Mouse (Mus musculus) limb, embryonic 13.5 days (tissue): ENCODE data around the gene Tcf12. TPM values are rescaled to one million over a fixed set of nuclear protein-coding genes. Genes with fewer than 3 reads are reported as not detected.

ENCODE experiments used
- ATAC-seq: fragments of 200-750 bp; cut with Nextera tagmentation; 2 replicates; pipeline ENCODE4 v1.8.0; 2017; ENCODE audit warnings: low read depth, moderate number of reproducible peaks, moderate TSS enrichment; ENCODE audit not compliant: low FRiP score
- H3K27ac ChIP-seq: fragments of 300-500 bp; sonication (generic); 2 replicates; pipeline ENCODE4 v1.5.1; 2015; ENCODE audit warnings: inconsistent platforms, mild to moderate bottlenecking, moderate library complexity
- H3K27me3 ChIP-seq: fragments of 300-500 bp; sonication (generic); 2 replicates; pipeline ENCODE4 v1.6.1; 2015; ENCODE audit warnings: mild to moderate bottlenecking, inconsistent platforms
- H3K36me3 ChIP-seq: fragments of 300-500 bp; sonication (generic); 2 replicates; pipeline ENCODE4 v1.6.1; 2015; ENCODE audit warnings: inconsistent platforms, mild to moderate bottlenecking, moderate library complexity
- H3K4me1 ChIP-seq: fragments of 300-500 bp; sonication (generic); 2 replicates; pipeline ENCODE4 v1.6.1; 2015; ENCODE audit warnings: inconsistent platforms
- H3K4me2 ChIP-seq: fragments of 300-500 bp; sonication (generic); replicated peaks from 2 replicates; pipeline ENCODE4 v1.6.1; 2015; ENCODE audit warnings: inconsistent platforms, mild to moderate bottlenecking, moderate library complexity
- H3K4me3 ChIP-seq: fragments of 300-500 bp; sonication (generic); 2 replicates; pipeline ENCODE4 v1.5.1; 2015; ENCODE audit warnings: moderate library complexity, mild to moderate bottlenecking, inconsistent platforms
- H3K9ac ChIP-seq: fragments of 300-500 bp; sonication (generic); 2 replicates; pipeline ENCODE4 v1.6.1; 2015; ENCODE audit warnings: mild to moderate bottlenecking, inconsistent platforms
- H3K9me3 ChIP-seq: fragments of 300-500 bp; sonication (generic); 2 replicates; pipeline ENCODE4 v1.6.1; 2016; ENCODE audit warnings: inconsistent platforms
- WGBS: fragments of 180-500 bp; shearing (Covaris S2); methylation state at CpG from one replicate; pipeline ENCODE4 v1.1.7; 2015; 5-methylcytosine and 5-hydroxymethylcytosine counted together
- polyA plus RNA-seq: library from polyadenylated mRNA; unstranded; fragments of >200 nt; fragmentation: Nextera tagmentation; extraction: Ambion mirVana; gene quantifications from 2 replicates; pipeline ENCODE4 v1.2.1, GENCODE M21; 2015

Tcf12 gene
- polyA plus RNA-seq, 1 experiment from 2014 or later = 118 TPM

DNA sequence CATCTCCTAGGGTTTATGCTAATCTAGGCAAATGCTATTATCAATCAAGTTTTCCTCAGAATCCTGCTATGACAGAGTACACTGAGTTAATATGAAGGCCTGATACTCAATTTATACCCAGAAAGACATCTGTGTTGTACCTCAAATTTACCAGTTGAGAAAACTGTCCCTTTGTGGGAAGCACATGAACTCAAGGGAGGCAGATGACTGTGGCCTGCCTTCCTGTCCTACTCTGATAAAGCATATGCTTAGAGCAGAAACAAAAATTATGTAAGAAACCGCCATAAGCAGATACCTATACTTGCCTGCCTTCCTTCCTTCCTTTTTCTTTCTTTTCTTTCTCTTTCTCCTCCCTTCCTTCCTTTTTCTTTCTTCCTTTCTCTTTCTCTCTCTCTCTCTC is 261.4 kb downstream of the Tcf12 start:
- no peak overlapping the region for H3K27ac ChIP-seq
- H3K36me3 ChIP-seq = peaks cover 90% of the 10 kb centered on the region
- no peak for ATAC-seq
- WGBS = 95% methylated on average over 1 of the region's 1 CpGs
- no peak overlapping the region for H3K9ac ChIP-seq
- no peaks in the 10 kb centered on the region for H3K27me3 ChIP-seq
- no peaks in the 10 kb centered on the region for H3K9me3 ChIP-seq
- no peak overlapping the region for H3K4me2 ChIP-seq
- no peak overlapping the region for H3K4me3 ChIP-seq
- H3K4me1 ChIP-seq = no peaks in the 10 kb centered on the region

GRCm38 (mm10) chr9:71848392-71848791 is 263.3 kb downstream of the Tcf12 start:
- Histone ChIP-seq H3K9me3 (no peaks in the 10 kb centered on the region), H3K4me1 (no peaks in the 10 kb centered on the region), H3K4me3 (no peak overlapping the region), H3K27me3 (no peaks in the 10 kb centered on the region), H3K9ac (no peak overlapping the region), H3K36me3 (peaks cover 85% of the 10 kb centered on the region), H3K4me2 (no peak overlapping the region), H3K27ac (no peak overlapping the region)
- 95% methylated on average over 3 of the region's 3 CpGs for WGBS
- ATAC-seq = no peak

DNA sequence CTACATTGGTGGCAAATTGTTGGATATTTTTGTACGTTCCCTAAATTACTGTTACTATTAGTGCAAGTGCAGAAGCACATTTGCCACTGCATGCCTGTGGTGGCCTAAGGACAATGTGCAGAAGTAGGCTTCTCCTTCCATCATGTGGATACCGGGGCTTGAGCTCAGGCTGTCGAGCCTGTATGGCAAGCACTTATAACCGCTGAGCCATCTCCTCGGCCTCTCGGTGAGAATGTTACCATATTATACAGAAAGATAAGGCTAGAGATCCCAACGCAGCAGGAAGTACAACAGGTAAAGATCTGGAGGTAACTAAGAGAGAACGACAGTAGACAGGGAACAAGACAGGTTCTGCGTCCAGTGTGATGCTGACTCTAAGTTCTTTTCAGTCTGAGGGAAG is 263.8 kb downstream of the Tcf12 start:
- Histone ChIP-seq H3K9me3 (no peaks in the 10 kb centered on the region), H3K4me3 (no peak overlapping the region), H3K4me1 (no peaks in the 10 kb centered on the region), H3K4me2 (no peak overlapping the region), H3K27me3 (no peaks in the 10 kb centered on the region), H3K36me3 (peaks cover 85% of the 10 kb centered on the region), H3K27ac (no peak overlapping the region), H3K9ac (no peak overlapping the region)
- ATAC-seq = no peak
- 96% methylated on average over 9 of the region's 9 CpGs for WGBS

- H3K9me3 ChIP-seq = no peaks in the 10 kb centered on the region
- no peaks in the 10 kb centered on the region; the same call in 1 of the 2 replicates for H3K4me1 ChIP-seq
- no peak overlapping the region for H3K4me3 ChIP-seq
- peaks cover 54% of the 10 kb centered on the region for H3K36me3 ChIP-seq
- 92% methylated on average over 5 of the region's 5 CpGs for WGBS
- no peak overlapping the region for H3K9ac ChIP-seq
- H3K4me2 ChIP-seq = no peak overlapping the region
- no peaks in the 10 kb centered on the region for H3K27me3 ChIP-seq
- H3K27ac ChIP-seq = no peak overlapping the region
- ATAC-seq = no peak
These were observed 269.8 kb downstream of the Tcf12 start for GRCm38 (mm10) chr9:71841850-71842249.

DNA sequence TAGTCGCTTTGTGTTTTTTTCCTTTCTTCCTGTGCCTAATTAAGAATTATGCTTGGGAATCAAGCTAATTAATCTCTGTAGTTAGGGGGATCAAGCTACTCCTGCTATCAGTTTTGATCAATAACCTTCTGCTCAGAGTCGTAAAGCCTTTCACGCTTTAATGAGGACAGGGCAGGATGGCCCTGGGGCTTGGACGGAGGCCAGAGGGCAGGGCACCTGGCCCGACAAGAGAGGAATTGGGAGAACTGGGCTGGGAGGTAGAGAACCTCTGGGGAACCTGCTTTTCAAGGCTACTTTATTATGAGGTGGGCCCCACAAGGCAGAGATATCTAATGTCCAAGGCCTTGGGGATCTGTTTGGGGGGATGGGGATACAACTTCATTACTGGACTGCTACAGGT is 274.3 kb downstream of the Tcf12 start:
- ATAC-seq = no peak
- Histone ChIP-seq H3K4me1 (no peaks in the 10 kb centered on the region; the same call in 1 of the 2 replicates), H3K9me3 (no peaks in the 10 kb centered on the region), H3K4me3 (no peak overlapping the region), H3K36me3 (peaks cover 15% of the 10 kb centered on the region), H3K4me2 (no peak overlapping the region), H3K27me3 (no peaks in the 10 kb centered on the region), H3K27ac (no peak overlapping the region), H3K9ac (no peak overlapping the region)
- WGBS = 5% methylated on average over 5 of the region's 5 CpGs

GRCm38 (mm10) chr9:71836366-71836765 is 275.3 kb downstream of the Tcf12 start:
- ATAC-seq = no peak; the same call in 1 of the 2 replicates
- Histone ChIP-seq H3K36me3 (peaks cover 7% of the 10 kb centered on the region), H3K27me3 (no peaks in the 10 kb centered on the region), H3K4me3 (no peak overlapping the region), H3K27ac (no peak overlapping the region), H3K9me3 (no peaks in the 10 kb centered on the region), H3K4me1 (no peaks in the 10 kb centered on the region; the same call in 1 of the 2 replicates), H3K4me2 (no peak overlapping the region), H3K9ac (no peak overlapping the region)
- WGBS = 90% methylated on average over 1 of the region's 1 CpGs

DNA sequence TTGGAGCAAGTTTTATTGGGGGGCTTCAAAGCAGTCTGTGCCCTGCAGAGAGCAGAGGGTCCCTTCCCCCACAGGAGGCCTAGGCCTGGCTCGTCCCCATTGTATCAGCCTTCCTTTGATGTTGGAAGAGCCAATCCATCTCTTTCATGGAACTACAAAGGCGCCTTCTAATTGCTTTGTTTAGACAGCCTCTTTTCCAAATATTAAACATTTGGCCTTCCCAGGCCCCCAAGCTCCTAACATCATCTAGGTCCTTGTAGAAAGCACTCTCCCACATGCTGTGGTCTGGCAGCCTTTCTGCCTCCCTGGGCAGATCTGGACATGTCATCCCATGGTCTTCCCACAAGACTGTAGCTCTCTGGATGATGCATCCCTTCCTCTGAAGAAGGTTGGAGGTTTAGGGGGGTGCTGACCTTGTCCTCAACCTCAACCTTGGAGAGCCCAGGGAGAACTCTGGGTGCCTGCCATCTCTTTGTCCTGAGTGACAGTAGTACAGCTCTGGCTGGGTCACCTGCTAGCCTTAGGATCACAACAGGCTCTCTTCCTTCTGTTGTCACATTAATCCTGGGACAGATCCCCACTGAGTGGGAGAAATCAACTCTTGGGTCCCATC is 276.4 kb downstream of the Tcf12 start:
- Histone ChIP-seq H3K9ac (no peak overlapping the region), H3K9me3 (no peaks in the 10 kb centered on the region), H3K4me1 (no peaks in the 10 kb centered on the region; the same call in 1 of the 2 replicates), H3K36me3 (no peaks in the 10 kb centered on the region), H3K27ac (no peak overlapping the region), H3K27me3 (no peaks in the 10 kb centered on the region), H3K4me2 (no peak overlapping the region), H3K4me3 (no peak overlapping the region)
- whole genome bisulfite sequencing = 13% methylated on average over 2 of the region's 2 CpGs
- ATAC-seq = no peak

DNA sequence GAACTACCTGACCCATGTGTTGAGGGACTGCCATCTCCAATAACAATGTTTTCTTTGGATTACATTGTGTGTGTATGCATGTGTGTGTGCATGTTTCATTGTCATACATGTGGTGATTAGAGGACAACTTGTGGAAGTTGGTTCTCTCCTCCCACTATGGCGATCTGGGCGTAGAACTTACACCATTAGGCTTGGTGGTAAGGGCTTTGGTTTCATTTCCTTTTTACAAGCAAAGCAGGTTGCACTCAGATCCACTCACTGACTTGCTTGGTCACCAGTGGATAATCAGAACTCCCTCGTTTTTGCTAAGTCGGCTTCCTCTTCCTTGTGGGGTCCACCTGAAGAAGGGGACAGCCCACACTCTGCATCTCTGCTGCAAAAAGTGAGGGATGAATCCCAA is 277.0 kb downstream of the Tcf12 start:
- Histone ChIP-seq H3K4me2 (no peak overlapping the region), H3K9ac (no peak overlapping the region), H3K4me1 (no peaks in the 10 kb centered on the region; the same call in 1 of the 2 replicates), H3K27me3 (no peaks in the 10 kb centered on the region), H3K4me3 (no peak overlapping the region), H3K9me3 (no peaks in the 10 kb centered on the region), H3K27ac (no peak overlapping the region), H3K36me3 (no peaks in the 10 kb centered on the region)
- no peak for ATAC-seq
- 43% methylated on average over 4 of the region's 4 CpGs for whole genome bisulfite sequencing

DNA sequence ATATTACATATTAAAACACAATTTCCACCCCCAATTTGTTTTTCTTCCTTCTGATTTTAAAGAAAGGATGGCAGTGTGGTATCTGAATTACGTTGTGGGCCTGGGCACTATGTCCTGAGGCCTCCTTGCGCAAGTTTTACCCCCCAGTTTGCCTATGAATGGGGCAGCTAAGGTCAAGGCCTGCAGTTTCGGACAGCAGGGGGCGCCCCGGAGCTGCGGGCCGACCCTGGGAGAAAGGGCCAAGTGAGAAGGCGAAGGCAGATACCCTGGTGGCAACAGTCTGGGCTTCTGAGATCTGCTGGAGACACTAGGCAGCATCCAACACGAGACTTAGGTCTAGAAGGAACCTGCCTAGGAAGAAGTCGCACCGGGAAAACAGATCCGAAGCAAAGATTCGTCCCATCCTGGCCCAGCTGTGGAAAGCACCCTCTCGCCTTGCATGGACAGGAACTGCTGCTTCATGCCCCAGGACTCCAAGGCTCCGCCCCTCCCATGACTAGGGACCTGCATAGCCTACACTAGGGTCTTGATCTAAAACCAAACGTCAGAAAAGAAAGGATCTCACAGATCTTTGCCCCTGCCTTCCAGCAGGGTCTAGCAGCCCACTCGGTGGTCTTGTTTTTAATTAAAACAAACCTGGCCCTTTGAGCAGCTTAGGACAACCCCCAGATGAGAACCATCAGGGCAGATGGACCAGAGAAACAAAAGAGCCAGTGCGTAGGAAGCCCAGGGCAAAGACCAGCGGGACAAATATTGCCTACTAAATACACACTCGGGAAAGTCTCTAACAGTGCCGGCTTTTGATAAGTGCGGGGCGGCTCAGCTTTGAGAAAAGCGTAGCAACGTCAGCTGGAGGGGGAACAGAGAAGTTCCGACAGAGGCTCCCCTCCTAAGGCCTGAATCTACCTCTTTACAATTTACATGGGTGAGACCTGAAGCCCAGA is 279.6 kb downstream of the Tcf12 start:
- Histone ChIP-seq H3K4me3 (no peak overlapping the region), H3K36me3 (no peaks in the 10 kb centered on the region), H3K4me2 (no peak overlapping the region), H3K27ac (no peak overlapping the region), H3K9ac (no peak overlapping the region; the same call in 1 of the 2 replicates), H3K9me3 (no peaks in the 10 kb centered on the region), H3K27me3 (no peaks in the 10 kb centered on the region), H3K4me1 (no peaks in the 10 kb centered on the region)
- ATAC-seq = no peak
- 49% methylated on average over 26 of the region's 26 CpGs for WGBS

GRCm38 (mm10) chr9:71830994-71831393 is 280.7 kb downstream of the Tcf12 start:
- Histone ChIP-seq H3K36me3 (no peaks in the 10 kb centered on the region), H3K4me3 (no peak overlapping the region), H3K27me3 (no peaks in the 10 kb centered on the region), H3K4me1 (no peaks in the 10 kb centered on the region), H3K4me2 (no peak overlapping the region), H3K27ac (no peak overlapping the region), H3K9me3 (no peaks in the 10 kb centered on the region), H3K9ac (no peak overlapping the region)
- ATAC-seq = no peak
- WGBS = 85% methylated on average over 4 of the region's 4 CpGs

DNA sequence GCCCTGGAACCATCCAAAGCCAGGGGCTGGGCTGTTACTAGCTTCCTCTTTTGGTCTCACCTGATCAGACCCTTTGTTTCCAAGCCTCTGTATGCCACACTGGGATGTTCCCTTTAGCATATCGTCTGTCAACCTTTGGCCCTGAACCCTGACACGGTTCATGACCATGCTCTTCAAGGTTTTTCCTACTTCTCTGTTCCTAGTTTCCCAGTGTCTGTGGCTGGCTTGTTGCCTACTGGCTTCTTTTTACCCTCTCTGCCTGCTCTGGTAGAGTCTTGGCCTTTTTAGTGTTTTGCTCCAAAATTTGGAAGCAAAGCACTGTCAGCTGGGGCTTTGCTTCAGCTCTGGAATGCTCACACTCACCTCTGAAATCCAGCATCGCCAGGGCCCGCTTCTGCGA is 281.3 kb downstream of the Tcf12 start:
- Histone ChIP-seq H3K27me3 (no peaks in the 10 kb centered on the region), H3K9me3 (no peaks in the 10 kb centered on the region), H3K4me2 (no peak overlapping the region), H3K4me1 (no peaks in the 10 kb centered on the region), H3K4me3 (no peak overlapping the region), H3K9ac (no peak overlapping the region), H3K27ac (no peak overlapping the region), H3K36me3 (no peaks in the 10 kb centered on the region)
- 92% methylated on average over 5 of the region's 5 CpGs for WGBS
- ATAC-seq = no peak

- Histone ChIP-seq H3K9ac (no peak overlapping the region), H3K4me2 (no peak overlapping the region), H3K27me3 (no peaks in the 10 kb centered on the region), H3K4me3 (no peak overlapping the region), H3K9me3 (no peaks in the 10 kb centered on the region), H3K4me1 (no peaks in the 10 kb centered on the region), H3K36me3 (no peaks in the 10 kb centered on the region), H3K27ac (no peak overlapping the region)
- ATAC-seq = no peak
- WGBS = 79% methylated on average over 3 of the region's 3 CpGs
These were observed 281.9 kb downstream of the Tcf12 start for GRCm38 (mm10) chr9:71829753-71830152.
